Mouse (Mus musculus): ENCODE data around the gene Ric8a.

The Ric8a gene

DNA sequence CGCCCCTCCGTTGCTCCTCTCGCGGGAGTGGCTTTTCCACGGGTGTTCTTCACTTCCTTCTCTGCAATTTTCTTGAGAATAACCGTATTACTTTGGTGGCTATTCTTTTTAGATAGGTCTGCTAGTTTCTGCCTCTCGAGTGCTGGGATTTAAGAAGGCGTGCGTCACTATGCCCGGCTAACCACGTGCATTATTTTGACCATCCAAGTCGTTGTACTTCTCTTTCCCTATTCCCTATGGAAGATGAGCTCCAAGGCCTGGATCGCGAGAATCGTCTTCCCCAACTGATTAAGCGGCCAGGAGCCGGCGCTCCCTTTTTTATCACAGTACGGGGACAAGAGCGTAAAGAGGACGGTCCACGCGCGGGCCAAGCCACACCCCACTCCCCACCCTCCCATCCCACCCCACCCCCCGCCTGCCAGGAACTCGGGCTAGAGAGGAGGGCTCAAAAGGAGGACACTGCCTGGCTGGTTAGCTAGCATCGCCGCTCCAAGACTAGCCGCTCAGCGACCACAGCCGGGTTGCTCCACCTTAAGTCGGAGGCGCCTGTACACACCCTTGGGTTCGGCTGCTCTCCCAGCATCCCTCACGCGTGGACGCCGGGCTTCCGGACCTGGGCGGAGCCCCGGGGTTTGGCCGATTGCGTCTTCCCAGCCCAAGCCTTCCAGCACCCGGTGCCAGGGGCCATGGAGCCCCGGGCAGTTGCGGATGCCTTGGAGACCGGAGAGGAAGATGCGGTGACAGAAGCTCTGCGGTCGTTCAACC, at the start of gene Ric8a:
Ric8a (plus strand) TSS at position 173 of the 765 bp plus-strand sequence.
- DNase-seq (ENCODE audit: low spot score), result peak; percentile 88

DNA sequence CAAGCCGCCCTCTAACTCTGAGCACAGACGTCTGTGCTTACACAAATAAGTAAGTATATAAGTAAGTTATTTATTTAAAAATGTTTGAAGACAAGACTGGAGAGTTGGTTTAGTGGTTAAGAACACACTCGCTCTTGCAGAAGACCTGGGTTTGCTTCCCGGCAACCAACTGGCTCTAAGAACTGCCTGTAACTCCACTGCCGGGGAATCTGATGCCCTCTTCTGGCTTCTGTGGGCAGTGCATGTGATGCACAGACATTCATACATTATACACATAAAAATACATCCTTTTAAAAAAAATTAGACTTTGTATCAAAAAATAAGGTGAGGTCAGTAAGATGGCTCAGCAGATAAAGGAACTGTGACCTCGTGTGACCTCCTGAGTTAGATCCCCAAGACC, 46.3 kb upstream of the Ric8a start:
- no peak for DNase-seq (ENCODE audit: low spot score)

DNA sequence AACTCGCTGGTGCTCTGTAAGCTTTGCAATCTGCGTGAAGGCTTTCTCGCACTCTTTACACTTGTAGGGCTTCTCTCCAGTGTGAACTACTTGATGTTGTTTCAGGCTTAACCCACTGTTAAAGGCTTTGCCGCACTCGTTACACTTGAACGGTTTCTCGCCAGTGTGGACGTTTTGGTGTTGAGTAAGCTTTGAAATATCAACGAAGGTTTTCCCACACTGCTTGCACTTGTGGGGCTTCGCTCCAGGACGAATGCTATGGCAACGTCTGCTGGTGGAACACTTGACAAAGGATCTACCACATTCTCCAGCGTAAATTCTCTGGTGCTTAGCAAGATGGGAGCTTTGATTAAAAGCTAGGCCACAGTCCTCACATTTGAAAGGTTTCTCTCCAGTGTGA, 45.0 kb upstream of the Ric8a start:
- DNase-seq (ENCODE audit: low spot score), result peak; percentile 47

DNA sequence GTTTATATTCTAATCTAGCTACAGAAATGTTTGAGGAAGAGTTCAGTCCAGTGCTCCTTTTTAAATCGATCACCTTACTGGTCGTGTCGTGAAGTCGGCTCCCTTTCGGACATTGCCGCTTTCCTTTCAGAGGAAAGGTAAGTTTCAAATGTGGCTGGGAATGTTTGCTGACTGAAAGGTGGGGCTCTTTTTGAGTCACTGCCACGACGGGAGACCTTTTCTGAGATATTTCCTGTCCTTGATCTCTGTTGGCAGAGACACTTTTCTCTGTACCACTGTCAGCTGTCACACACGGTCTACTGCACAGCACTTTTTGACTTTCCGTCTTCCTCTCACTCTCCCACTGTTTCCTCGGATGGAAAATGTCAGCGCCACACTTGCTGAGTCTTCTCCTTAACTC, 43.9 kb upstream of the Ric8a start:
- DNase-seq (ENCODE audit: low spot score), result no peak

DNA sequence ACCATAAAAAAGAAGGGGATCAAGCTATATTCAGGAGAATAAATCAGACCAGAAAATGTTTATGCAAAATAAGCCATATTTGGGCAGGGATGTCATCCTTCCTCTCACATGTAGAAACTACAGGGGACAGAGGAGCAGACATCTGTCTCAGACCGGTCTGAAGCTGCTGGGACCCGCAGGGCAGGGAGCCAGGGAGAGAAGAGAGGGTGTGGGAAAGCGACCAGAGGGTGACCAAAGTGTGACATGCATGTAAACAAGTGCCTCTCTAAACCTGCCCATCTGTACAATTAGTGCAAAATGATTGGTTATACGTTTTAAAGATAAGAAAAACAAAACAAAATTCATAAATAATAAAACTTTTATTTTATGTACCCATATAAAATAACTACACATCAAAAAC, 36.6 kb upstream of the Ric8a start:
- DNase-seq (ENCODE audit: low spot score), result no peak

DNA sequence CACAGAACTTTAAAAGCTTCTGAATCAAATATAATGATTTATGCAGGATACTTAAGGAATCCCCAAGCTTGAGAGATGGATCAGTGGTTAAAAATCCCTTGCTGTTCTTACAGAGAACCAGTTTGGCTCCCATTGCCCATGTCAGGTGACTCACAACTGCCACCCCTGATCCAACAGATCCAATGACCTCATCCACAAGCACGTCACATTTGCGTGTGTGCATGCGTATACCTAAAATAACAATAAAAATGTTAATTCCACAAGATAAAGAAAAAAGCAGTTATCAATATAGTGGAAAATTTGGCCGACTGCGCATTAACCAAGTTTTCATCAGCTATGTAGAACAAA, 35.5 kb upstream of the Ric8a start:
- no peak for DNase-seq (ENCODE audit: low spot score)

DNA sequence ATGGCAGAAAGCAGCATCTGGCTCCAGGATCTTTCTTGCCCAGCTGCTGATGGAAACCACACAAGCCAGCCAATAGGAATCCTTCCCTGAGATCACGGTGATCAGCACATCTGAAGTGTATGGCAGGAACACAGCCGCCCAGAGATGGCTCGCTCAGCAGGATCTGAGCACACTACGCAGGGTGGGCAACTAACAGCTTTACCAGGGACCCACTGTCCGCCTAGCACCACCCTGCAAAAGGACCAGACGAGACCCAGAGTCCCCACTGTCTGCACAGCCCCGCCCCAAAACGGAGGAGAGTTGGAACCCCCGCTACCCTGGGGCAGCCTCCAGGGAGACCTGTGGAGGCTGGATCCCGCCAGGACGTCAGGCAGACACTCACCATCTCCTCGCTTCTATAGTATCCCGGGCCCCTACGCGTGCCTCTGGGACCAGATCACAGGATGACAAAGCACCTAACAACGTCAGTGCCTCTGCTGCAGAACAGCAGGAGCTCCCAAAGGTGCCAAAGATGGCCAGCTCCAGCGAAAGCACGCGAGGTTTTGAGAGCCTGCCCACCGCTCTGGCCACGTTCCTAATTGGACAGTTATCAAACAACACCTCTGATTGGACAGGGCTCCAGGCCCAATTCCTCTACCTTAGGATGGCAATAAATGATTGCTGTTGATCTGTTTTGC, 35.0 kb upstream of the Ric8a start, which contains the start of gene Zfp941:
Zfp941 (minus strand) TSS at position 526 of the 677 bp plus-strand sequence.
- DNase-seq (ENCODE audit: low spot score), result peak; percentile 59

DNA sequence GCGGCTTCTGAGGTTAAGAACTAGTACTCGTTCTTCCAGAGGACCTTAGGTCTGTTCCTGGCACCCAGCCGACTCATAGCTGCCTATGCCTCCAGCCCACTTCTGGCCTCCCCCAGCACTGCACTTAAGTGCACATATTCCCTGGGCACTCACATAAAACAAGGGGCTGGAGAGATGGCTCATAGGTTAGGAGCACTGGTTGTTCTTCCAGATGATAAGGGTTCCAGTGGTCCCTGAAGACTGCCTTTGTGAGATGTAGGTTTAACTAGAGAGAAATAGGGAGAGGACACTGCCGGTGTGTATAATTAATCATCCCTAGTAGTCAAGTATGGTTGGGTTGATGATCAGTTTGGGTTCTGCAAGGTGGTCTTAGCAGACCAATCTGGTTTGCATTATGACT, 34.0 kb upstream of the Ric8a start:
- no peak for DNase-seq (ENCODE audit: low spot score)

DNA sequence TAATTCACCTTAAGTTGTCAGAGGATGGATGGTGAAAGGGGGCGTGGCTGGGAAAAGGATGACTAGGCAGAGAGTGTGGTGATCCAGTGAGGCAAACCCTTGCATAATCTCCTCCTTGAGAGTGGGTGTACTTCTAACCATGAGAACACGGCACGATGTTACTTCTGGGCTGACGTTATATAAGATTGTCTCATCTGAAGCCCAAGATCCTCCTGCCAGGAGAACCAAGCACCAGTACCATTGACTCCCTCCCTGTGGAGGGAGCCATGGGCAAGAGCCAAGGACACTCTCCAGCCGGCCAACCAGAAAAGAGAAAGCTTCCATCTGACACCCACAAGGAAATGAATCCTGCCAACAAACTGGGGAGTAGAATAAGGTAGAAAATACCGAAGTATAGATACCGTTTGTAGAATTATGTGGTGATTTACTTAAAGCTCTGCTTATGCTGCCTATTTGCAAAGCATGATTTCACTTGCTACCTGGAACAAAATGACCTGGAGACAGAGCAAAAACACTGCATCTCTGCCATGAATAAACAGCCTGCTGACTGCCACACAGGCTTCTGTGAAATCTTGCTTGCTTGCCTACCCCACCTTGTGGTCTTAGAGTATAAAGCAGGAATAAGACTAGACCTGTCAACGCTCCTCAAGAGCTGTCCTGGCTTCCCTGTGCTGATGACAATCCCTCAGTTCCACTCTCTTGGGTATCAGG, 28.4 kb upstream of the Ric8a start:
- DNase-seq (ENCODE audit: low spot score), result peak; percentile 69

DNA sequence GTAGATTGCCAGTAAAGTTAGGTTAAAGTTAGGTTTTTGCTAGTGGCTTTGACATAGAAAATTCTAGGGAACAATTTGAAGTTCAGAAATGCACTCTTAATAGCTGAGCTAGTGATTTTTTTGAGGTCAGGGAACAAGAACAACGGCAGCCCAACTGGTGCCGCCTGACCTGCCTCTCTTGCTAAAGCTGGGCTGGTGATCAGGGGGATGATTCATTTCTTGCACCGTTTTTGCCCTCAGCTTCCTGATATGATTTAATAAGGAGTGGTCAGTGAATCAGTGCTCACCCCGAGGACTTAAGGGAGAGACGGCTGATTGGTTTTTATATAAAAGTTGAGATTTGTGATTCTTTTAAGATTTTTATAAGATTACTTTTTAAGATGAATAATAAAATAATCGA, 25.3 kb upstream of the Ric8a start:
- DNase-seq (ENCODE audit: low spot score), result no peak

DNA sequence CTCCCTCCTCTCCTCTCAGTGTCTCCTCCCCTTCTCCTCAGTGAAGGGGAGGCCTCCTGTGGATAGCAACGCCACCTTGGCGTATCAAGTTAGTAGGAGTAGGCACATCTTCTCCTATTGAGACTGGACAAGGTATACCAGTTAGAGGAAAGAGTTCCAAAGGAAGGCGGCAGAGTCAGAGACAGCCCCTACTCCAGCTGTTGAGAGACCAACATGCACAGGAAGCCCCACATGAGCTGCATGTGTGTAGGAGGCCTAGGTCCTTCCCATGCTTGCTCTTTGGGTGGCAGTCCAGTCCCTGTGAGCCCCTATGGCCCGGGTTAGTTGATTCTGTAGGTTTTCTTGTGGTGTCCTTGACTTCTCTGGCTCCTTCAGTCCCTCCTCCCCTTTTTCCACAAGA, 23.4 kb upstream of the Ric8a start:
- no peak for DNase-seq (ENCODE audit: low spot score)

DNA sequence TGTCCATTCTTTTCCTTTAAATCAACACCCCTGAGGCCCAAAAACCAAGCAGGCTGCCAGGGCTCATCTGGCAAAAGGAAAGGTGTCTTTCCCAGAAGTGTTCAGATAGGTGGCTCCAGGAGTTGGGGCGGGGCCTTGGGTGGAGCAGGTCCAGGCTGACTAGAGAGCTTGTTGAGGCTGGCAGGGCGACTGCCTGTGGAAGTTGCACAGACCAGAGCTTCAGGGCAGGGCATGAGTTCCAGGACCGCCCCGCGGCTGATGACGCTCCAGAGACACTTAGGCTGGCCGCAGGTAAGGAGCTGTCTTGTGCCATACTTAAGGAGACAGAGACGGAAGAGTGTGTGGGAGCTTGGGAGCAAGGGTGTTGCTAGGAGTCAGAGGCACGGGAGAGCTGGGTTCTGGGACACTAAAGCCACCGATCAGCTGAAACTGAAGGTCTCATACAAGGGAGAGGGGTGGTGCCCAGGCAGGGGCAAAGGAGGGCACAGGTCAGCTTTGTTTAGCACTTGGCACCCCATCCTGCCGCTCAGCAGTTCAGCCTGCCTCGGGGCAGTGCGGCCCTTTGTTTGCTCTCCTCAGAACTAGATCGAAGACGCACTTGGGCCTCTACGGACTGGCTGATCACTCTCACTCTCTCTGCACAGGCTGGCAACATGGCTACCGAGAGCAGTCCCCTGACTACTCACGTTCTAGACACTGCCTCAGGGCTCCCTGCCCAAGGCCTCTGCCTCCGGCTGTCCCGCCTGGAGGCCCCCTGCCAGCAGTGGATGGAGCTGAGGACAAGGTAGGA, 21.6 kb upstream of the Ric8a start, which contains the start of gene Urah:
Urah (plus strand) TSS at position 51 of the 790 bp plus-strand sequence.
- no peak for DNase-seq (ENCODE audit: low spot score)

DNA sequence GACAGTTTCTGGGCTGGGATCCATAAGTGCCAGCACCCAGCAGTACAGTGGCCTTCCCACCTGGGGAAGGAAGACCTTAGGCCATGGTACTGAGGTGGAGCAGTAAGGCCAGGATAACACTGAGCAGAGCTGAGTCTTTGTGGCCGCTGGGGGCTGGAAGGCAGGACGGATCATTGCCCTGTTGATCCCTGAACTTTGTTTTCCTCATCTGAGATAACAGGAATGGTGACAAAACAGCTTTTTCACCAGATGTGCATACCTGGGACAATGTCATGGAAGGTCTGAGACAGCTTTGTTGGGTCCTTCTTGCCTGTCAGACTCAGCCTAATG, 21.0 kb upstream of the Ric8a start:
- no peak for DNase-seq (ENCODE audit: low spot score)

DNA sequence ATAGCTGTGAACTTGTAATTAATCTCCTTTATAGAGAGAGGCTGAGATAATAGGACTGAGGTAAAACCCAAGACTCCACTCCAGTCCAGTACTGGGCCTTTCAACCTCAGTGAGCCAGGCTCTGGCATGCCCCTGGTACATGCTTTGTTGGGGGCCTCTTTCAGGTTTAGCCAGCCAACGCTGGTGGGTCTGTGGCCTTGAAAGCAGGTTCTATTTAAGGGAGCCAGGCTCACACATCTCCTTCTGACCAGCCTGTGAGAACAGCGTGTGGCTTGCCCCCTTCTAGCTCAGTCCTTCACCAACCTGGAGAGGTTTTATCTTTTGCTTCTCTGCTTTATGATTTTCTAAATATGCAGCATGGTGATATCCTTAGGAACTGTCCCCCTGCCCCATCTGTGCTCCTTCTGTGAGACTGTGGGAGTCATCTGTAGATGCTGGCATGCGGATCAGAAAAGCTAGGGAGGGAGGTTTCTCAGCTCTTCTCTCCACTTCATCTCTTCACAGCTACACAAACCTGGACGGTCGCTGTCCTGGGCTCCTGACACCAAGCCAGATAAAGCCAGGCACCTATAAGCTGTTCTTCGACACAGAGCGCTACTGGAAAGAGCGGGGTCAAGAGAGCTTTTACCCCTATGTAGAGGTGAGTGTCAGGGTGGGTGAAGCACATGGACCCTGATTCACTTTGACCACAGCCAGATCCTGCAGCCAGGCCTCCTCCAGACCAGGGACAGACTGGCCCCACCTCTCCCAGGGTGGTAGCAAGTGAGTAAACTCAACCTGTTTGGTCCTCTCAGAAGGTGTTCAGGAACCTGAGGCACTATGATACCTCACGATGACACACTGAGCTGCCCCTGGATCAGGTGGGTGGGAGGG, 20.3 kb upstream of the Ric8a start:
- DNase-seq (ENCODE audit: low spot score), result peak; percentile 68

DNA sequence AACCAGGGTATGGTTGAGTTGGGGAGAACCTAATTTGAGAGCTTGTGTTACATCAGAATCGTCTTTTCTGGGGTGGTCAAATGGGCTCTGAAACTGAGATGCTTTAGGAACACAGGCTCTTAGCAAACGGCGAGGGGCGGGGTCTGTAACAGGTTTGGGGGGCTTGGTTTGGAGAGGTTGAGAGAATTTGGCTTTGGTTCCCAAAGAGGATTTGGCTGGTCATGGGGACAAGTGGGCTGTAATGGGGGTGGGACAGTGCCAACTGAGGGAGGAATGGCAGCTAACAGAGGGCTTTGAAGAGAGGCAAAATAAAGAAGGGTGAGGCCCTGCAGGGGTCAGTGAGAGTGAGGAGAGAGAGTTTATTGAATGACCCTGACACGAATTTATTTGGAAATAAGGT, 17.2 kb upstream of the Ric8a start:
- DNase-seq (ENCODE audit: low spot score), result no peak

DNA sequence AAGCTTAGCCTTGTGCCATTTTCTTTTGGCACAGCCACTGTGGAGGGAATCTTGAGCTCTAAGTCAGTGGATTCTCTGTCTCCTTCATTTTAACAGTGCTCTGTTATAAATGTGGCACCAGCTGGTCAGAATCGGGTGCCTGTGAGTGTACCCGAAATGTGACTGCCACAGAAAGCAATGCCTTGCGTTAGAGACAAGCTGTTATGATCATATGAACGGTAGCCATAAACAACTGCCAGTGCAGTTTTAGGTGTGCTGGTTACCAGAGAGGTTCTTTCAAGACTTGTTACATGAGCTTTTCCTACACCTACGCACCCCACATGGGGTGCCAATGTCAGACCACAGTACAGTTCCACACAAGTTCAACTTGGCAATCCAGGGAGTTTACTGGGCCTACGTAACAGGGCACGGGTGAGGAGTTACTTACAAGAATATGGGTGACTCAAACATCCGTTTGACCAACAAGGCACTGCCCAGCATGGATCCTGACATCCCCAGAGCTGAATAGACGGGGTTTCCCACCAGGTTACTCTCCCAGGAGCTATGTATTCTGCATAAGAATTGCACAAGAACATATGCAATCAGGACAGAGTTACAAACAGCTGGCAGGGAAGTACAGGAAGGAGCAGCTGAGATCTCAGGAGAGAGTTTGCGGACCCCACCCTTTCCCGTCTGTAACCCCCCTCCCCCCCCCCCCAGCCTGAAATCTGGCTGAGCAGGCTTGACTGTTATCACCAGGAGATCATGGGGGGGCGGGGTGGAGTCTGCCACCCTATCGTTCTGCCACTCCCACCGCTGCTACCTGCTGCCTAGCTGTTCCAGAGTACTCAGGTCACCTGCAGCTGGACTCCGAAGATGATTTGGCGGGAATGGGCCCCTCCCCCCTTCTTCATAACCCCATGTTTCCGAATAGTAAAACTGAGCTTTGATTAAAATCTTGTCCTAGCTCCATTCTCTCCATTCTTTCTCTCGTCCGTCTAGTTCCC, 15.7 kb upstream of the Ric8a start:
- no peak for DNase-seq (ENCODE audit: low spot score)

DNA sequence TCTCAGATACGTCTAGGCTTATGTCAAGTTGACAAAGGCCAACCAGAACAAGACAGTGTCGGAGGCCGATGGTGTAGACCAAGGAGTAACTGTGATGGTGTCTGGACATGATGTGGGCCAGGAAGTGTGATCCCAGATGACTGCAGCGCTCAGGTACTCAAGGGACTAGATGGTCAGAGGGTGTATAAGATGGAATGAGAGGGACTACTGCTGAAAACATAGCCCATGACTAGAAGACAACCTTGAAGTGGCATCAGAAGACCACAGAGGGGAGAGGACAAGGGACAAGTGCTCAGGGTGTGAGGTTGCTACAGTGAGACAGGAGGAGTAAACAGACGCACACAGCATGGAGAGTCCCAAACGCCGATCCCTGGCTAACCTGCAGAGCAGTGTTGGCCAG, 13.0 kb upstream of the Ric8a start:
- DNase-seq (ENCODE audit: low spot score), result no peak

DNA sequence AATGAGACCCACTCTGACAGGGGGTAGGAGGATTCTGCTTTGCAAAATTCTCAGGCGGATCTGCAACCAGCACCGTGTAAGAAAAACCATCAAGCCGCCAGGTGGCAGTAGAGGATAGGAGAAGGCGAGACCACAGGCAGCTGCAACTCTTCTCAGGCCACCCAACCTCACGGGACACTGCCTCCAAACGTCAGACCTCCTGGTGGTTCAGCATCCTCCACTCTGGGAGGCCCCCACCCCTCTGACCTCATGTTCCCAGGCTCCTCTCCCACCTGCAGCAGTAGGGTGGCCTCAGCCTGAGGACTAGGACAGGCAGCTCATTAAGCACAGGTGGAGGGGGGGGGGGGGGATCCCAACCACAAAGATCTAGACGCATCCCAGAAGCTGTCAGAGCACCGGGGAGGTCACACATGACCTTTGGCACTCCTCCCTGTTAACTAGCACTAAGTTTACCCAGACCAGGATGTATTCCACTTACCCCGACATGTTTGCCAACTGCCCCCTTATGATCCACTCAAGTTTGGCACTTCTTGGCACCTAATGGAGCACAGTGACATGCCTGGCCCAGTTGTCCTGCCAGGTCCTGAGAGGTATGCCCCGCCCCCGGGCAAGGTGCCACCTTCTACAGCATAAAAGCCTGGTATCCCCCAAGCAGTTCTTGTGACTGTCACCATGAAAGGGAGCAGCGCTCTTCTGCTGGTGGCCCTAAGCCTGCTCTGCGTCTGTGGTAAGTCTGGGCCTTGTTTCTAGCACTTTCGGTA, 11.7 kb upstream of the Ric8a start, which contains the start of gene Scgb1c1:
Scgb1c1 (plus strand) TSS at position 643 of the 761 bp plus-strand sequence.
- peak; percentile 93 for DNase-seq (ENCODE audit: low spot score)

DNA sequence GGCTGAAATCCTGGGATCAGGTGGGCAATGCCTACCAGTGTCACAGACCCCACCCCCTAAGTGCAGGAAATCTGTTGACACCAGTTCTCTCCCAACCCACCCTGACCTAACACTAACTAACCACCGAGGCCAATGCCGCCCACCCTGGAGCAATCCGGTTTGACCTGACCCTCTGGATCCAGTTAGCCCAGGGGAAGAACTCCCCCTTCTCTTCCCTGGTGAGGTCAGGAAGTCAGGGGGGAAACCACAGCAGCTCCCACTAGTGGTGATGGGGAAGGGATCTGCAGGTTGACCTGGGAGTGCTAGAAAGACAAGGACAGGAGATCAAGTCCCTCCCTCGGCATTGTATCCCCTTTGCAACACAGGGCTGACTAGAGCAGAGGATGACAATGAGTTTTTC, 11.1 kb upstream of the Ric8a start:
- no peak for DNase-seq (ENCODE audit: low spot score)

All from layer of hippocampus, adult 11-12 months (tissue).